Mouse (Mus musculus): ENCODE results near the gene Paqr6.
"Not testable (repeated sequence)": the region's sequence is repeated elsewhere in the genome, so short reads cannot be mapped to it uniquely, and the experiment has no call there.

Gene Paqr6

DNA sequence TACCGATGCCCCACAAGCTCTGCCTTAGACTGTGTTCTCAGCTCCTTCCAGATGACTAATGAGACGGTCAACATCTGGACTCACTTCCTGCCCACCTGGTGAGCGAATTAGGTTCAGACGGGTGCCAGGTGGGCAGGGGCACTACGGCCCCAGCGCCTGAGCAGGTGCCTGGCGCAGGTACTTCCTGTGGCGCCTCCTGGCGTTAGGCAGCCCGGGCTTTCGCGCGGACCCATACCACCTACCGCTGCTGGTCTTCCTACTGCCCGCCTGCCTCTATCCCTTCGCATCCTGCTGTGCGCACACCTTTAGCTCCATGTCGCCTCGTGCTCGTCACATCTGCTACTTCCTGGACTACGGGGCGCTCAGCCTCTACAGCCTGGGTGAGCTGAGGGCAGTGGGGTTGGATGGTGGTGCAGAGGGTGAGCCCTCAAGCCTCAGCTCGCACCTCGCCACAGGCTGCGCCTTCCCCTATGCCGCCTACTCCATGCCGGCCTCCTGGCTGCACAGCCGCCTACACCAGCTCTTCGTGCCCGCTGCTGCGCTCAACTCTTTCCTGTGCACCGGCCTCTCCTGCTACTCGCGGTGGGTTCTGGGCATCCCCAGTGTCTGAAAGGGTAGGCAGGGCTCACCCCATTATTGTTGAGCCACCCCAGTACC is 1.4 kb downstream of the Paqr6 start:
- DNase-seq (ENCODE audit: low read depth, low spot score) = no peak

DNA sequence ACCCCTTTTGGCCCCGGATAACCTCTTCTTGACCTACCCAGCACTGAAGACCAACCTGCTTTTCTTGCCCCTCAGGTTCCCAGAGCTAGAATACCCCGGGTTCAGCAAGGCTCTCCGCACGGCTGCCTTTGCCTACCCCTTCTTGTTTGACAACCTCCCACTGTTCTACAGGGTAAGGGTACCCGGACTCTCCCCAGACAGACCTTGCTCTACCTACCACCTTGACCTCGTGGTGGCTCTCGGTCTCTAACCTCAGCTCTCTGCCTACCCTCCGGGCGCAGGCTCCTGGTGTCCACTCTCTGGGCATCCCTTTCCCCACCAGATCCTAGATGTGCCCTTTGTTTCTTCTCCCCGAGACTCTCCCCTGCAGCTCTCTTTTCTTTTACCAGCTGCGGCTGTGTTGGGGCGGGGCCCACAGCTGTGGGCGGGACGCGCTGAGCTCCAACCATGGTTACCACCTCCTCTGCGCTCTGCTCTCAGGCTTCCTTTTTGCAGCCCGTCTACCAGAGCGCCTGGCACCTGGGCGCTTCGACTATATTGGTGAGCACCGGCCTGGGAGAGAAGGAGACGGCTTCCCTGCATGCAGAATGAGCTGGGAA is 2.5 kb downstream of the Paqr6 start:
- DNase-seq (ENCODE audit: low read depth, low spot score) = not testable (repeated sequence)

DNA sequence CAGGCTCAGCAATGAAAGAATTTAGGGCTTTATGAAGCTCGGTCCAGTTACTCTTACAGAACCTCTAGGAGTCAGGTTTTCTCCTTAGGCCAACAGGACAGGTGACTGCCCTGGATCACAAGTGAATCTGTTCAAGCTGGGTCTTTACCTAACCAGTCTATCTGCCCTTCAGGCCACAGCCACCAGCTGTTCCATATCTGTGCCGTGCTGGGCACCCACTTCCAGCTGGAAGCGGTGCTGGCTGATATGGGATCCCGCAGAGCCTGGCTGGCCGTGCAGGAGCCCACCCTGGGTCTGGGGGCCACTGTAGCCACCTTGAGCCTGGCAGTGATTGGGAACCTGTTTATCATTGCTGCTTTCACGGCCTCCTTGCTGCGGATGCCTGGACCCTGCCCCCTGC is 3.1 kb downstream of the Paqr6 start:
- DNase-seq (ENCODE audit: low read depth, low spot score) = not testable (repeated sequence)

DNA sequence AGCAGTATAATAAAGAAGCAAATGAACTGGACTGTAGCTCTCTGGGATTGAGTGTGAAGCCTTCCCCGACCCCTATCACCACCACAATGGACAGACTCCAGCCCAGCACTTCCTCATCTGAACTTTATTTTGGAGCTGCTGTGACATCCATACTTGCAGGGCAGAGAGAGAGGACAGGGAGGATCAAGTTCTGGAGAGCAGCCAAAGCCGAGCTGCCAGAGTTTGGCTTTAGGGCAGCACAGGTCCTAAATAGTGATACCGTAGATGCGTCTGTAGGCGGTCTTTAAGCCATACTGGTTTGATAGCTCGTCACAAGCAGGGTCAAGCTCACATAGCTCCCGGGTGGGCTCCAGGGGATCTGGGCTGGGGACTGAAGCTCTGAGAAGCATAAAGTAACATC is 4.1 kb downstream of the Paqr6 start:
- not testable (repeated sequence) for DNase-seq (ENCODE audit: low read depth, low spot score)

DNA sequence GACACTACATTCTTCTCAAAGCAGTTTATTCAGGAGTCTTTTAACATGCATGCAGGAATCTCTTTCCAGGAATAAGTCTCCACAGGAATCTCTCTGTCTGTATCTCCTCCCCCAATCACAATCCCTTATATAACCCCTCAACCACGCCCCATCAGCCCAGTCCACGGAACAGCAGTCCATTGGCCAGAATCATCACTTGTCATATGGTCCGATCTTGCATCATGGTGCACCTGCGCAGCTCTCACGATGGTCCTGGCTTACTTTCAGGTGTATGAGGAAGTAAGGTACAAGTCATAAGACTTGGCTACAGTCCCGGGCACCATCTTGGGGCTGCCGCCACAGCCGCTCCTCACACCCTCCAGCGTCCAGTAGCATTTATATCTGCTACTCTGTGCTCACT is 8.3 kb downstream of the Paqr6 start, which contains the start of gene Bglap3:
TSS of gene Bglap3 (minus strand) at position 101 of the 400 bp plus-strand sequence.
- not testable (repeated sequence) for DNase-seq (ENCODE audit: low read depth, low spot score)

DNA sequence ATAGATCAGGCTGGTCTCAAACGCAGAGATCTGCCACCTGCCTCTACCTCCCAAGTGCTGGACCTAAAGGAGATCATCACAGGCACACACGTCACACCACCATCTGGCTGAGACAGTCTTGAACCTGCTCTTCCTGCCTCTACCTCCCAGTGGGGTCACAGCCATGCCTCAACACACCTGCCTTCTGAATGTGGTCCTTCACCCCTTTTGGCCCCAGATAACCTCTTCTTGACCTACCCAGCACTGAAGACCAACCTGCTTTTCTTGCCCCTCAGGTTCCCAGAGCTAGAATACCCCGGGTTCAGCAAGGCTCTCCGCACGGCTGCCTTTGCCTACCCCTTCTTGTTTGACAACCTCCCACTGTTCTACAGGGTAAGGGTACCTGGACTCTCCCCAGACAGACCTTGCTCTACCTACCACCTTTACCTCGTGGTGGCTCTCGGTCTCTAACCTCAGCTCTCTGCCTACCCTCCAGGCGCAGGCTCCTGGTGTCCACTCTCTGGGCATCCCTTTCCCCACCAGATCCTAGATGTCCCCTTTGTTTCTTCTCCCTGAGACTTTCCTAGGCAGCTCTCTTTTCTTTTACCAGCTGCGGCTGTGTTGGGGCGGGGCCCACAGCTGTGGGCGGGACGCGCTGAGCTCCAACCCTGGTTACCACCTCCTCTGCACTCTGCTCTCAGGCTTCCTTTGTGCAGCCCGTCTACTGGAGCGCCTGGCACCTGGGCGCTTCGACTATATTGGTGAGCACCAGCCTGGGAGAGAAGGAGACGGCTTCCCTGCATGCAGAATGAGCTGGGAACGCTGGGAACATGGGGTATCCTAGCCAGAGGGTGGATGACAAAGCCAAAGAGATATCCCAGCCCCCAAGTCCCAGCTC is 11.6 kb downstream of the Paqr6 start:
- peak; percentile 35 for DNase-seq (ENCODE audit: low read depth, low spot score)

DNA sequence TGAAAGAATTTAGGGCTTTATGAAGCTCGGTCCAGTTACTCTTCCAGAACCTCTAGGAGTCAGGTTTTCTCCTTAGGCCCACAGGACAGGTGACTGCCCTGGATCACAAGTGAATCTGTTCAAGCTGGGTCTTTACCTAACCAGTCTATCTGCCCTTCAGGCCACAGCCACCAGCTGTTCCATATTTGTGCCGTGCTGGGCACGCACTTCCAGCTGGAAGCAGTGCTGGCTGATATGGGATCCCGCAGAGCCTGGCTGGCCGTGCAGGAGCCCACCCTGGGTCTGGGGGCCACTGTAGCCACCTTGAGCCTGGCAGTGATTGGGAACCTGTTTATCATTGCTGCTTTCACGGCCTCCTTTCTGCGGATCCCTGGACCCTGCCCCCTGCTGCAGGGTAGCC is 12.3 kb downstream of the Paqr6 start:
- not testable (repeated sequence) for DNase-seq (ENCODE audit: low read depth, low spot score)

DNA sequence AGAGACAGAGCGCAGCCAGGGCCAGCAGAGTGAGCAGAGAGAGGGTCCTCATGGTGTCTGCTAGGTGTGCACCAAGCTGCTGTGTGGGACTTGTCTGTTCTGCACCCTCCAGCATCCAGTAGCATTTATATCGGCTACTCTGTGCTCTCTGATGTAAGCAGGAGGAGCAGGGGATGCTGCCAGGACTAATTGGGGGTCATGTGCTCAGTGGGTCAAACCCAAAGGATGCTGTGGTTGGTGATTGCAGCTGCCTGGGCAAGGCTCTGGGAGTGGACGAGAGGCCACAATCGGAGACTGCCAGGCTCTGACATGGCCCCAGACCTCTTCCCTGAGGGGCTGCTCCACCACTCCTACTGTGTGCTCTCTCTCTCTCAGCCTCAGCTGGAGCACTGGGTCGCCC is 14.2 kb downstream of the Paqr6 start, which contains the start of gene Bglap2:
TSS of gene Bglap2 (minus strand) at position 101 of the 400 bp plus-strand sequence.
- DNase-seq (ENCODE audit: low read depth, low spot score) = not testable (repeated sequence)

DNA sequence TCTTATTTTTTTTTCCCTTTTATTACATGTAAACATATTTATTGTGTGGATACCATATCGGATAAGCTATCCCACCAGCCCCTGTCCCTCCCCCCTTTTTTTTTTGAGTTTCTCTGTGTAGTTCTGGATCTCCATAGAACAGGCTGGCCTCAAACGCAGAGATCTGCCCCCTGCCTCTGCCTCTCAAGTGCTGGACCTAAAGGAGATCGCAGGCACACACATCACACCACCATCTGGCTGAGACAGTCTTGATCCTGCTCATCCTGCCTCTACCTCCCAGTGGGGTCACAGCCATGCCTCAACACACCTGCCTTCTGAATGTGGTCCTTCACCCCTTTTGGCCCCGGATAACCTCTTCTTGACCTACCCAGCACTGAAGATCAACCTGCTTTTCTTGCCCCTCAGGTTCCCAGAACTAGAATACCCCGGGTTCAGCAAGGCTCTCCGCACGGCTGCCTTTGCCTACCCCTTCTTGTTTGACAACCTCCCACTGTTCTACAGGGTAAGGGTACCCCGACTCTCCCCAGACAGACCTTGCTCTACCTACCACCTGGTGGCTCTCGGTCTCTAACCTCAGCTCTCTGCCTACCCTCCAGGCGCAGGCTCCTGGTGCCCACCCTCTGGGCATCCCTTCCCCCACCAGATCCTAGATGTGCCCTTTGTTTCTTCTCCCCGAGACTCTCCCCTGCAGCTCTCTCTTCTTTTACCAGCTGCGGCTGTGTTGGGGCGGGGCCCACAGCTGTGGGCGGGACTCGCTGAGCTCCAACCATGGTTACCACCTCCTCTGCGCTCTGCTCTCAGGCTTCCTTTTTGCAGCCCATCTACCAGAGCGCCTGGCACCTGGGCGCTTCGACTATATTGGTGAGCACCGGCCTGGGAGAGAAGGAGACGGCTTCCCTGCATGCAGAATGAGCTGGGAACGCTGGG is 17.3 kb downstream of the Paqr6 start:
- not testable (repeated sequence) for DNase-seq (ENCODE audit: low read depth, low spot score)

DNA sequence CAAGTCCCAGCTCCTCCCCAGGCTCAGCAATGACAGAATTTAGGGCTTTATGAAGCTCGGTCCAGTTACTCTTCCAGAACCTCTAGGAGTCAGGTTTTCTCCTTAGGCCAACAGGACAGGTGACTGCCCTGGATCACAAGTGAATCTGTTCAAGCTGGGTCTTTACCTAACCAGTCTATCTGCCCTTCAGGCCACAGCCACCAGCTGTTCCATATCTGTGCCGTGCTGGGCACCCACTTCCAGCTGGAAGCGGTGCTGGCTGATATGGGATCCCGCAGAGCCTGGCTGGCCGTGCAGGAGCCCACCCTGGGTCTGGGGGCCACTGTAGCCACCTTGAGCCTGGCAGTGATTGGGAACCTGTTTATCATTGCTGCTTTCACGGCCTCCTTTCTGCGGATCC is 18.0 kb downstream of the Paqr6 start:
- DNase-seq (ENCODE audit: low read depth, low spot score) = not testable (repeated sequence)

DNA sequence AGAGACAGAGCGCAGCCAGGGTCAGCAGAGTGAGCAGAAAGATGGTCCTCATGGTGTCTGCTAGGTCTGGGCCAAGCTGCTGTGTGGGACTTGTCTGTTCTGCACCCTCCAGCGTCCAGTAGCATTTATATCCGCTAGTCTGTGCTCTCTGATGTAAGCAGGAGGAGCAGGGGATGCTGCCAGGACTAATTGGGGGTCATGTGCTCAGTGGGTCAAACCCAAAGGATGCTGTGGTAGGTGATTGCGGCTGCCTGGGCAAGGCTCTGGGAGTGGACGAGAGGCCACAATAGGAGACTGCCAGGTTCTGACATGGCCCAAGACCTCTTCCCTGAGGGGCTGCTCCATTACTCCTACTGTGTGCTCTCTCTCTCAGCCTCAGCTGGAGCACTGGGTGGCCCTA is 20.0 kb downstream of the Paqr6 start, which contains the start of gene Bglap:
TSS of gene Bglap (minus strand) at position 101 of the 400 bp plus-strand sequence.
- DNase-seq (ENCODE audit: low read depth, low spot score) = no peak

DNA sequence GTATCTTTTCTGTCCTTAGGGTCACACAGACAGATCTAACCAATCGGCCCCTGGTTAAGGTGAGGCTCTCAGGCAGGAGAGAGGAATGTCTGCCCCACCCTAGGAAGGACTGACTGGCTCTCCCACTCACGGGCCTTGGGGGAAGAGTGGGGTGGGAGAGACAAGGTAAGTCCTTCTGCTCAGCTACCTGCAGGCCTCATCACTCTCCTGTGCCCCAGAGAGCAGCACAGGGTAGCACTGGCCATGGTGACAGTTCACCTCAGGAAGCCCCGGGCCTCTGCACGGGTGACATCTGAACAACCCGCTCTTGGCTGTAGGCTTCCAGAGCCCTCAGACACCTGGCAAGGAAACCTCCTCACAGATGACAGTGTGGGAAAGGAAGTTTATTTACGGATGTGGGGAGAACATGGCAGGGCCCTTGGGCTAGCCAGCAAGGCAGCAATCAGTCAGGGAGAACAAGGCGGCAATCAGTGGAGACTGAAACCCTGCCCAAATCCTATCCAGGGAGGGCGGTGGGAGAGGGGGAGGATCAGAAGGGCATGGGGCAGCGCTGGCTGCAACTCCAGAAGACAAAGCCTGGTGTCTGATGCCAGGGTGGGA is 29.5 kb downstream of the Paqr6 start:
- no peak for DNase-seq (ENCODE audit: low read depth, low spot score)

DNA sequence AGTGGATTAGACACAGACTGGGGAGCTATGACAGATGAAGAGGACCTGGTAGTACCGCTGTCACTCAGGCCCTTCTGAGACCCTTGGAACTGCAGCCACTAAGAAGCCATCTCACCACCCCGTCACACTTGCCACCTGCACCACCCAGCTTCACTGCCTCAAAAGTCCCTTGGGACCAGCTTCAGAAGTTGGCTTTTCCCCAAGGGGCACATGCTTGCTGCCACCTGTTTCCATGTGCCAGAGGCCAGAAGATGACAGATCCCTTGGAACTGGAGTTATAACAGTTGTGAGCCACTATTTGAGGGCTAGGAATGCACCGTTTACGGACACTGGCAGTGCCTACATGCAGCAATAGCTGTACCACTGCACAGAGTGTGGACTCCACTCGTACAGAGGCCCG is 30.9 kb downstream of the Paqr6 start:
- DNase-seq (ENCODE audit: low read depth, low spot score) = no peak

DNA sequence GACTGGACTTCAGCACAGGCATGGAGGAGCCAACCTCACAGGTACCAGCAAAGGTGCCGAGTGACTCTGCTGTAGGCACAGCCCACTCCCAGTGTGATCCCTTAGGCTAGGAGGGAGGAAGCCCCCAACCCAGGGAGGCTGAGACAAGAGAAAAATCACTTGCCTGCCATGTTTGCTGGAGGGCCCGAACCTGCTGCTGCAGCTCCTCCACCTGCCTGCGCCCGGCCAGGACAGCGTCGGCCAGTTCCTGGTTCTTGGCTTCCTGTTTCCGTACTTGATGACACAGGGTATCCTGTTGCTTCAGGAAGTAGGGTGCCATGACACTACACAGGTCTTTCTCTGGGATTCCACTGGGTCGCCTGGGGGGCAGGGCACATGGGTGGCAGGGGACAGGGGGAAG is 31.4 kb downstream of the Paqr6 start:
- no peak for DNase-seq (ENCODE audit: low read depth, low spot score)

DNA sequence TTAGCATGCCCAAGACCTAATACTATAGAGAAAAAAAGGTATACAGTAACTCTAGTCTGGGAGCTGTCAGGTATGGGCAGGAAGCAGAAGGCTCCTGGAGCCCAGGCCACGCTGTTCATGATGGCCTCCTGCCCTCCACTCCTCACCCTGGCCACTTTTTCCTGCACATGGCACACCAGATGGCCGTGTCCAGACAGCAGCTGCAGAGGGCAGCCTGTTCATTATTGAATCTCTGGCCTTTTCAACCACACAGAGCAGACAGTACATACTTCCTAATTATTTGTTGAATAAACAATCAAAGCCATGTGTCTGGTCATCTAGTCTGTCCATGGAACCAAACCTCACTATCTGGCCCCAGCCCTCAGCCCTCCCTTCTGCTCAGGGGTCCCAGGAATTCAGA is 34.3 kb downstream of the Paqr6 start:
- no peak for DNase-seq (ENCODE audit: low read depth, low spot score)

DNA sequence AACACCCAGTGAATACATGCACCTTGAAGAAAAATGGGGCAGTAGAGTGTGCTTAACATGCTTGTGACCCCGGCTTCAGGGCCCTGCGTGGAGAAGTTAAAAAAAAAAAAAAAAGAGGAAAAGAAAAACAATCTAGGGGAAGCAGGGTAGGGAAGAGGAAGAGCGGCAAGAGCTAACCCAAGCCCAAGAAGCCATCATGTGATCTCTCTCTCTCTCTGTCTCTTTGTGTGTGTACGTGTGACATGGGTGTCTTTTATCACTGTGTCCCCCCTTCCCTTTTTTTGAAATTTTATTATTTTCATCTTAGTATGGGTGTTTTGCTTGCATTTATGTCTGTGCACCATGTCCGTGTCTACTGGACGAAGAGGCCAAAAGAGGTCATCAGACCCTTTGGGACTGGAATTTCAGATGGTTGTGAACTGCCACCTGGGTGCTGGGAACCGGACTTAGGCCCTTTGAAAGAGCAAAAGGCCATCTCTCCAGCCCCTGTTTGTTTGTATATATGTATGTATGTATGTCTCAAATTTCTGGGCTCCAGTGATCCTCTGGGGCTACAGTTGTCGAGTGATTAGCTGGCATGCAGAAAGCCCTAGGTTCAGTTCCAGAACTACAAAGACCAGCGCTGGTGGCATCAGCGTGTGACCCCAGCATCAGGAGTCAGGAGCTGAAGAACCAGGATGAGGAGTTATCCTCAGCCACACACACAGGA is 39.3 kb downstream of the Paqr6 start:
- DNase-seq (ENCODE audit: low read depth, low spot score) = no peak

DNA sequence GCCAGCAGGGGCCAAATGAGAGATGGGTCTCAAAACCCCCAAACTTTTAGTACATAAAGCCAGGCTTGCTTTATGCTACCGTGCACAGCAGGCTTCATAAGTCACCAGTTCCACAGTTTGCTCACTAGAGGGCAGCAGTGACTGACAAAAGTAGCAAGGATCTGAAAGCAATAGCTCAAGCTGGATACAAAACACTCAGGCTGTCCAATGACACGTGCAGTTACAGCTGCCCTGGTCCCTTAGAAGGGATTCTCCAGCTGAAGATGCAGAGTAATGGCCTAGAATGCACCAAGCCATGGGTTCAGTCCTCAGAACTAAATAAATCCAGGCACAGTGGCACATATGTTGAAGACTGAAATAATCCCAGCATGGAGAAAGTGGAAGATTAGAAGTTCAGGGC is 42.7 kb downstream of the Paqr6 start:
- DNase-seq (ENCODE audit: low read depth, low spot score) = peak; percentile 77

DNA sequence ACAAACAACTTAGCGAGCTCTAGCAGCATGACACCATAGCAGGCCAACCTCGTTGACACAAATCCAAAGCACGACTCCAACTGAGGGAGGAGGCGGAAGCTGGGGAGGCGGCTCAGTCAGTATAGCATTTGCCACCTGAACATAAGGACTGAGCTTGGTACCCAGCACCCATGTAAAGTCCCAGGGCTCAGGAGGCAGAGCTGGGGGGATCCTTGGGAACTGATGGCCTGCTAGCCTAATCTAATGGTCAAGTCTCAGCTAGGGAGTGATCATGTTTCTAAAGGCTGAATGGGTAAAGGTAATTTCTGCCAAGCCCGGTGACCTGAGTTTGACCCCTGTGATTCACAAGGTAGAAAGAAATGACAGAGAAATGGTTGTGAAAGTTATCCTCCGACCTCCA is 43.1 kb downstream of the Paqr6 start:
- no peak for DNase-seq (ENCODE audit: low read depth, low spot score)

DNA sequence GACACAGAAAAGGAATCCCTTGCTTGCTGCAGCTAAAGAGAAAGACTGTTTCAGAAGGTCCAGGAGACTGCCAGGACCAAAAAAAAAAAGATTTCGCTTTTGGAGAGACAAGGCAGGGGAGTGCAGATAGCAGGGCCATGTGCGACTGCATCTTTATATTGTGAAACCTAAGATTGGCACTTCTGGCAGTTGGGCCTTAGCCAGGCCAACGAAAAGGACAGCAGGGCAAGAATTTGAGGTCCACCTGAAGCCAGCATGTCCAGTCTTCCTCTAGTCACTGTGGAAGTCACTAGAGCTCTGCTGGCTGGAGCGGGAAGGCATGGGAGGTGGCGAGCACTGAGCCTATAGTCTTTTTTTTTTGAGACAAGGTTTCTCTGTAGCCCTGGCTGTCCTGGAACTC is 44.6 kb downstream of the Paqr6 start:
- no peak for DNase-seq (ENCODE audit: low read depth, low spot score)

Measured in embryo, embryonic 11.5 days (tissue).